Mouse (Mus musculus) megakaryocyte, embryonic 14.5 days (primary cell): ENCODE results near the gene a.
"Not testable (repeated sequence)": the region's sequence is repeated elsewhere in the genome, so short reads cannot be mapped to it uniquely, and the experiment has no call there.

Source experiments
- FLI1 ChIP-seq: IDR thresholded peaks from 2 replicates; pipeline ENCODE4 v1.6.1; 2012; ENCODE audit warnings: low read length, inconsistent platforms, mixed read lengths
- GATA1 ChIP-seq: IDR thresholded peaks from 3 replicates; pipeline ENCODE4 v1.6.1; 2012; ENCODE audit warnings: mixed read lengths, low read length, inconsistent platforms, borderline replicate concordance

DNA sequence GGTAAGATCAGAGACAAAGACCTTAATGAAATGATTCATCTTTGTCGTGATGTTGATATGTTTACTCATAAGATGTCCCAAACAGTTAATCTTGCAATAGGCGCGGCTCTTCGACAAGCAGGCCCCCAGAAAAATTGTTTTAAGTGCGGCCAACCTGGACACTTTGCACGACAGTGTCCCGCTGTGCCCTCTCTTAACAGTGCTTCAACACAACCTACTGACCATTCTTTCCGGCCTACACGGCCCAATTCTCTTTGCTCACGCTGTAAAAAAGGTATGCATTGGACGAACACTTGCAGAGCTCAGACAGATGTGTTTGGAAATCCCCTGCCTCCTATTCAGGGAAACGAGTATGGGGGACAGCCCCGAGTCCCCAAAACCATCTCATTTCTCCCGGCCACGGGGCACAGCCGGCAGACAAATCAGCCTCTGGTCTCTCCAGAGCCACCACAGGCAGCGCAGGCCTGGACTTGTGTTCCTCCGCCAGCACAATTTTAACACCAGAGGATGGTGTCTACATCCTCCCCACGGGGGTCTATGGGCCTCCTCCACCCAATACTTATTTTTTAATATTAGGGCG is 229.1 kb downstream of the a start:
- TF ChIP-seq GATA1, FLI1: not testable (repeated sequence)
